Mouse (Mus musculus) lung, embryonic 16.5 days (tissue): Measurements from ENCODE around the gene Arhgef7. TPM values are rescaled to one million over a fixed set of nuclear protein-coding genes. Genes with fewer than 3 reads are reported as not detected.
A peak's percentile ranks its signal among the peaks of the same experiment; 100 is the strongest.

Experiments used
- ATAC-seq: fragments of 200-750 bp; cut with Nextera tagmentation; 2 replicates; pipeline ENCODE4 v1.8.0; 2017; ENCODE audit warnings: low read depth, mild to moderate bottlenecking, moderate library complexity
- H3K27ac ChIP-seq: fragments of 300-500 bp; sonication (generic); 2 replicates; pipeline ENCODE4 v1.5.1; 2014; ENCODE audit warnings: mild to moderate bottlenecking, control low read depth, low read length
- H3K27me3 ChIP-seq: fragments of 300-500 bp; sonication (generic); 2 replicates; pipeline ENCODE4 v1.6.1; 2014; ENCODE audit warnings: low read depth, low read length, mixed read lengths; ENCODE audit not compliant: control insufficient read depth, insufficient read depth
- H3K36me3 ChIP-seq: fragments of 300-500 bp; sonication (generic); 2 replicates; pipeline ENCODE4 v1.6.1; 2014; ENCODE audit warnings: low read length; ENCODE audit not compliant: control insufficient read depth, insufficient read depth
- H3K4me1 ChIP-seq: fragments of 300-500 bp; sonication (generic); replicated peaks from 2 replicates; pipeline ENCODE4 v1.6.1; 2014; ENCODE audit warnings: low read length, mixed read lengths; ENCODE audit not compliant: control insufficient read depth, insufficient read depth
- H3K4me2 ChIP-seq: fragments of 300-500 bp; sonication (generic); 2 replicates; pipeline ENCODE4 v1.6.1; 2014; ENCODE audit warnings: low read depth, low read length, control low read depth
- H3K4me3 ChIP-seq: fragments of 300-500 bp; sonication (generic); 2 replicates; pipeline ENCODE4 v1.5.1; 2014; ENCODE audit warnings: mild to moderate bottlenecking, low read length, control low read depth
- H3K9ac ChIP-seq: fragments of 300-500 bp; sonication (generic); 2 replicates; pipeline ENCODE4 v1.6.1; 2014; ENCODE audit warnings: low read length, control low read depth
- H3K9me3 ChIP-seq: fragments of 300-500 bp; sonication (generic); 2 replicates; pipeline ENCODE4 v1.6.1; 2016; ENCODE audit warnings: low read length; ENCODE audit not compliant: control insufficient read depth
- WGBS: fragments of 180-500 bp; shearing (Covaris S2); extraction: QIAGEN DNeasy Blood & Tissue Kit; methylation state at CpG from one replicate; pipeline ENCODE4 v1.1.7; 2014; 5-methylcytosine and 5-hydroxymethylcytosine counted together
- polyA plus RNA-seq: library from polyadenylated mRNA; unstranded; fragments of >200 nt; fragmentation: Nextera tagmentation; extraction: Ambion mirVana; gene quantifications from 2 replicates; pipeline ENCODE4 v1.2.1, GENCODE M21; 2015

The Arhgef7 gene
- polyA plus RNA-seq, 1 experiment from 2014 or later: 40.1 TPM

GRCm38 (mm10) chr8:11697467-11697866 is 30.1 kb upstream of the Arhgef7 start:
- no peak overlapping the region for H3K27ac ChIP-seq
- no peak overlapping the region for H3K4me2 ChIP-seq
- H3K4me3 ChIP-seq: no peak overlapping the region
- WGBS: 88% methylated on average over 7 of the region's 7 CpGs
- no peak overlapping the region for H3K9ac ChIP-seq
- H3K36me3 ChIP-seq: no peaks in the 10 kb centered on the region
- H3K27me3 ChIP-seq: peaks cover 6% of the 10 kb centered on the region
- no peak for ATAC-seq
- no peaks in the 10 kb centered on the region for H3K9me3 ChIP-seq
- H3K4me1 ChIP-seq: peaks cover 4% of the 10 kb centered on the region

- 89% methylated on average over 5 of the region's 5 CpGs for WGBS
Measured at GRCm38 (mm10) chr8:11699442-11700001, 28.0 kb upstream of the Arhgef7 start.

GRCm38 (mm10) chr8:11700060-11701032 is 27.2 kb upstream of the Arhgef7 start:
- peak overlapping the region; percentile 46 for H3K4me2 ChIP-seq
- ATAC-seq: peak; percentile 89
- no peaks in the 10 kb centered on the region for H3K9me3 ChIP-seq
- H3K4me3 ChIP-seq: no peak overlapping the region; the same call in 1 of the 2 replicates
- 30% methylated on average over 26 of the region's 26 CpGs for WGBS
- H3K4me1 ChIP-seq: peaks cover 4% of the 10 kb centered on the region
- H3K36me3 ChIP-seq: no peaks in the 10 kb centered on the region
- peaks cover 6% of the 10 kb centered on the region for H3K27me3 ChIP-seq
- H3K9ac ChIP-seq: peak overlapping the region; percentile 21; the same call in 1 of the 2 replicates
- no peak overlapping the region for H3K27ac ChIP-seq

More at GRCm38 (mm10) chr8:11699442-11700001, 28.0 kb upstream of the Arhgef7 start:
- H3K4me3 ChIP-seq: no peak overlapping the region
- peaks cover 6% of the 10 kb centered on the region for H3K27me3 ChIP-seq
- ATAC-seq: no peak
- H3K9me3 ChIP-seq: no peaks in the 10 kb centered on the region
- H3K4me1 ChIP-seq: peaks cover 4% of the 10 kb centered on the region
- no peak overlapping the region for H3K4me2 ChIP-seq
- no peak overlapping the region for H3K9ac ChIP-seq
- H3K27ac ChIP-seq: no peak overlapping the region
- no peaks in the 10 kb centered on the region for H3K36me3 ChIP-seq

- H3K9ac ChIP-seq: peak within 1 kb of the TSS; percentile 21; the same call in 1 of the 2 replicates
- no peaks in the 10 kb centered on the region for H3K9me3 ChIP-seq
- H3K36me3 ChIP-seq: no peaks in the 10 kb centered on the region
- peaks cover 4% of the 10 kb centered on the region for H3K4me1 ChIP-seq
- WGBS: 48% methylated on average over 6 of the region's 6 CpGs
- H3K4me3 ChIP-seq: no peak within 1 kb of the TSS; the same call in 1 of the 2 replicates
- H3K27ac ChIP-seq: no peak within 1 kb of the TSS
- ATAC-seq: no peak
- peak within 1 kb of the TSS; percentile 46 for H3K4me2 ChIP-seq
- H3K27me3 ChIP-seq: peaks cover 6% of the 10 kb centered on the region
Measured at GRCm38 (mm10) chr8:11701033-11701362, 26.5 kb upstream of the Arhgef7 start, which contains the start of gene 1700016D06Rik. 1700016D06Rik (minus strand) TSS chr8:11701063.

DNA sequence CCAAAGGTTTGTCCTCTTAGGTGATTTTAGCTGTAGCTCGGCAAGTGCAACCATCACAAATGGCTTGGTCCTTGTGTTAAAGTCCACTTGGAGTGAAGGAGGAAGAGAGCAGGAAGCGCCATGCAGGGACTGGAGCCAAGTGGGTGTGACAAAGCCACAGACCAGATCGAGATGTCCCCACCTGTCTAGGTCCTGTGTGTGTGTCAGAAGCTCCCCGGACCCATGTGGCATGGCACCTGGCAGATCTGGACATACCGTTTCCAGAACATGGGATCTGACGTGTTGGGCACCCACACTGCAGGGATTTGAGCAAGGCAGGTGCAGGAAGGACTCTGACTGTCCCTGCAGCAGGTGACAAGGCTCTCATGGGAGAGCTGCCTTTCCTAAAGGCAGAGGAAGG is 26.1 kb upstream of the Arhgef7 start:
- Histone ChIP-seq H3K36me3 (no peaks in the 10 kb centered on the region), H3K4me3 (no peak overlapping the region), H3K4me2 (no peak overlapping the region), H3K9ac (no peak overlapping the region), H3K9me3 (no peaks in the 10 kb centered on the region), H3K27me3 (peaks cover 6% of the 10 kb centered on the region), H3K27ac (no peak overlapping the region), H3K4me1 (peaks cover 4% of the 10 kb centered on the region)
- ATAC-seq: no peak
- WGBS: 70% methylated on average over 6 of the region's 6 CpGs

DNA sequence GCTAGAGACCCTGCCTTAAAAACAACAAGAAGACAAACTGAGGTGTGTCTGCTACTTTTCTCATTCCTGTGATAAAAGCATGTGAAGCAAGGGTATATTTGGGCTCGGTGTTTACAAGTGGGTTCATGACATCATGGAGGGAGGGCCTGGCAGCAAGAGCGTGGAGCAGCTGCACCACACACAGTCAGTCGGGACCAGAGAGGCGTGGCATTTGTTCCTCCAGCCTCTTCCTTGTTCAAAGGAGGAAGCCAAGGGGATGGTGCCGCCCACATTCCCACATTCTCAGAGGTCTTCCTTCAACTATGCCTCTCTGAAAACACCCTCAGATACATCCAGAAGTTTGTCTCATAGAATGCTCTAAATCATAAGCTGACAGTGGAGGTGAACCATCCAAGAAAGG is 23.7 kb upstream of the Arhgef7 start:
- Histone ChIP-seq H3K27ac (no peak overlapping the region), H3K4me3 (no peak overlapping the region), H3K4me2 (no peak overlapping the region), H3K27me3 (peaks cover 6% of the 10 kb centered on the region), H3K4me1 (peaks cover 4% of the 10 kb centered on the region), H3K36me3 (no peaks in the 10 kb centered on the region), H3K9ac (no peak overlapping the region), H3K9me3 (no peaks in the 10 kb centered on the region)
- ATAC-seq: no peak
- WGBS: 82% methylated on average over 5 of the region's 5 CpGs

GRCm38 (mm10) chr8:11704716-11705420 is 22.7 kb upstream of the Arhgef7 start:
- H3K27ac ChIP-seq: peak overlapping the region; percentile 59
- no peaks in the 10 kb centered on the region for H3K9me3 ChIP-seq
- 59% methylated on average over 6 of the region's 6 CpGs for WGBS
- ATAC-seq: no peak
- peaks cover 3% of the 10 kb centered on the region; the same call in 1 of the 2 replicates for H3K27me3 ChIP-seq
- H3K4me3 ChIP-seq: no peak overlapping the region
- H3K36me3 ChIP-seq: no peaks in the 10 kb centered on the region
- H3K4me2 ChIP-seq: no peak overlapping the region
- H3K9ac ChIP-seq: no peak overlapping the region
- peaks cover 4% of the 10 kb centered on the region for H3K4me1 ChIP-seq

DNA sequence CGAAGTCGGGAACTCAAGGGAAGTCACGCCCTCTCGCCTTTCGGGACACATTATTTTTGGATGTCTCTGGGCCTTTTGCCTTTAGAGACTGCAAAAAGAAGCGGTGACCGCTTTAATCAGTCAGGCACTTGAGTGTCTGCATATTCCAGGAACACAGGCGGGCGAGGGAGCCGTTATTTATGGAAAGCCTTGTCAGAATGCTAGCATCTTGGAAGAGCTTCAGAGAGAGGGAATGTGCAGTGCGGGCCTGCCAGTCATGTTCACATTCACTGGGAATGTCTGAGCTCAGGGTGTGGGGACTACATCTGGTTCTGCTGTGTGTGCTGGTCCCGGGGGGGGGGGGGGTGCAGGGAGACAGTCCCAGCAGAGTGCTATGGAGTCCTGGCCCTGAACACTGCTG is 21.7 kb upstream of the Arhgef7 start:
- H3K4me2 ChIP-seq: no peak overlapping the region
- H3K4me1 ChIP-seq: peaks cover under 1% of the 10 kb centered on the region; the same call in 1 of the 2 replicates
- no peaks in the 10 kb centered on the region for H3K9me3 ChIP-seq
- WGBS: 47% methylated on average over 12 of the region's 12 CpGs
- no peaks in the 10 kb centered on the region for H3K36me3 ChIP-seq
- no peaks in the 10 kb centered on the region for H3K27me3 ChIP-seq
- H3K27ac ChIP-seq: peak overlapping the region; percentile 75
- H3K4me3 ChIP-seq: no peak overlapping the region
- no peak overlapping the region for H3K9ac ChIP-seq
- peak; percentile 92 for ATAC-seq

- Histone ChIP-seq H3K4me1 (no peaks in the 10 kb centered on the region), H3K9me3 (no peaks in the 10 kb centered on the region), H3K4me3 (no peak overlapping the region), H3K36me3 (no peaks in the 10 kb centered on the region), H3K9ac (0 out of 2 replicates have a peak overlapping the region, but pooled peaks have one; percentile 24), H3K27ac (no peak overlapping the region), H3K4me2 (no peak overlapping the region), H3K27me3 (no peaks in the 10 kb centered on the region)
- 34% methylated on average over 3 of the region's 3 CpGs for WGBS
- ATAC-seq: no peak
Measured at GRCm38 (mm10) chr8:11707701-11708100, 19.8 kb upstream of the Arhgef7 start.
